Mouse (Mus musculus) brain, embryonic 14.5 days (tissue): Measurements from ENCODE around the gene Adcy2. TPM values are rescaled to one million over a fixed set of nuclear protein-coding genes. Genes with fewer than 3 reads are reported as not detected.
A peak's percentile ranks its signal among the peaks of the same experiment; 100 is the strongest.

Experiments
- DNase-seq: peaks from one replicate; pipeline ENCODE4 v3.0.0-alpha.2; 2011; ENCODE audit warnings: low read depth
- CTCF ChIP-seq: fragments of 200-500 bp; IDR thresholded peaks from 2 replicates; pipeline ENCODE4 v1.5.1; 2012; ENCODE audit warnings: inconsistent platforms, mild to moderate bottlenecking, moderate library complexity, borderline replicate concordance; ENCODE audit not compliant: insufficient read depth, insufficient read length; ENCODE audit errors: extremely low read depth
- POLR2A ChIP-seq: fragments of 200-500 bp; IDR thresholded peaks from 2 replicates; pipeline ENCODE4 v1.6.1; 2012; ENCODE audit warnings: mild to moderate bottlenecking, inconsistent platforms, borderline replicate concordance; ENCODE audit not compliant: poor library complexity, insufficient read depth, insufficient read length, severe bottlenecking; ENCODE audit errors: extremely low read depth
- polyA plus RNA-seq: library from polyadenylated mRNA; depleted of rRNA; stranded (reverse); fragments of >200 nt; gene quantifications from 2 replicates; pipeline ENCODE4 v1.2.3, GENCODE M21; 2012; rRNA removed

Adcy2 gene
- 10.7 and 16.0 TPM in 2 replicates for polyA plus RNA-seq

GRCm38 (mm10) chr13:68998918-68999801, at the start of gene Adcy2:
TSS of gene Adcy2 (minus strand) at chr13:68999541.
- peak; percentile 84 for DNase-seq
- no peak; the same call in 1 of the 2 replicates for TF ChIP-seq CTCF
- TF ChIP-seq POLR2A: 0 out of 2 replicates have a peak, but pooled peaks have one; percentile 4

- TF ChIP-seq POLR2A (no peak), CTCF (no peak)
- peak; percentile 57 for DNase-seq
Measured at GRCm38 (mm10) chr13:69036991-69037597, 37.8 kb upstream of the Adcy2 start.

- no peak for DNase-seq
- no peak for TF ChIP-seq CTCF
- no peak for TF ChIP-seq POLR2A
Measured at GRCm38 (mm10) chr13:69034621-69035020, 35.3 kb upstream of the Adcy2 start.

GRCm38 (mm10) chr13:69033532-69033931, 34.2 kb upstream of the Adcy2 start:
- TF ChIP-seq CTCF (no peak), POLR2A (no peak)
- DNase-seq: no peak

GRCm38 (mm10) chr13:69029078-69029757, 29.9 kb upstream of the Adcy2 start:
- DNase-seq: no peak
- TF ChIP-seq POLR2A (no peak), CTCF (no peak)

- TF ChIP-seq CTCF (no peak), POLR2A (no peak)
- peak; percentile 16 for DNase-seq
Measured at GRCm38 (mm10) chr13:69024964-69025363, 25.6 kb upstream of the Adcy2 start.

- TF ChIP-seq POLR2A (no peak), CTCF (no peak)
- DNase-seq: no peak
Measured at GRCm38 (mm10) chr13:69023239-69023638, 23.9 kb upstream of the Adcy2 start.

- TF ChIP-seq CTCF (no peak), POLR2A (no peak)
- DNase-seq: no peak
Measured at GRCm38 (mm10) chr13:69020574-69020973, 21.2 kb upstream of the Adcy2 start.

- TF ChIP-seq POLR2A (no peak), CTCF (no peak)
- DNase-seq: no peak
Measured at GRCm38 (mm10) chr13:69006915-69007314, 7.6 kb upstream of the Adcy2 start.

GRCm38 (mm10) chr13:69006091-69006490, 6.8 kb upstream of the Adcy2 start:
- TF ChIP-seq POLR2A (no peak), CTCF (no peak)
- DNase-seq: peak; percentile 39

GRCm38 (mm10) chr13:69004406-69004805, 5.1 kb upstream of the Adcy2 start:
- DNase-seq: no peak
- TF ChIP-seq CTCF (no peak), POLR2A (no peak)

- TF ChIP-seq CTCF (no peak), POLR2A (no peak)
- DNase-seq: no peak
Measured at GRCm38 (mm10) chr13:69002631-69003030, 3.3 kb upstream of the Adcy2 start.

GRCm38 (mm10) chr13:69002173-69002572, 2.8 kb upstream of the Adcy2 start:
- TF ChIP-seq POLR2A (no peak), CTCF (peak; percentile 71; the same call in 1 of the 2 replicates)
- peak; percentile 90 for DNase-seq

GRCm38 (mm10) chr13:68999826-69000225, 485 bp upstream of the Adcy2 start:
- TF ChIP-seq CTCF (no peak), POLR2A (no peak)
- DNase-seq: no peak

- peak; percentile 38 for DNase-seq
- TF ChIP-seq CTCF (no peak), POLR2A (no peak)
Measured at GRCm38 (mm10) chr13:68998558-68998917, 803 bp downstream of the Adcy2 start.
